Mouse (Mus musculus) limb, embryonic 14.5 days (tissue): ENCODE results near the gene Cad. TPM values are rescaled to one million over a fixed set of nuclear protein-coding genes. Genes with fewer than 3 reads are reported as not detected.

Source experiments
- ATAC-seq: fragments of 200-750 bp; cut with Nextera tagmentation; 2 replicates; pipeline ENCODE4 v1.8.0; 2017; ENCODE audit warnings: low read depth, moderate number of reproducible peaks, moderate TSS enrichment; ENCODE audit not compliant: low FRiP score
- DNase-seq: peaks from one replicate; pipeline ENCODE4 v3.0.0-alpha.2; 2015; ENCODE audit warnings: low spot score
- H3K27ac ChIP-seq: fragments of 300-500 bp; sonication (generic); replicated peaks from 2 replicates; pipeline ENCODE4 v1.5.1; 2014; ENCODE audit warnings: low read depth, mild to moderate bottlenecking, low read length, moderate library complexity, mixed read lengths
- H3K27me3 ChIP-seq: fragments of 300-500 bp; sonication (generic); 2 replicates; pipeline ENCODE4 v1.6.1; 2014; ENCODE audit warnings: low read length, mixed read lengths; ENCODE audit not compliant: control insufficient read depth, insufficient read depth
- H3K36me3 ChIP-seq: fragments of 300-500 bp; sonication (generic); 2 replicates; pipeline ENCODE4 v1.6.1; 2014; ENCODE audit warnings: mild to moderate bottlenecking, low read length, moderate library complexity, mixed read lengths; ENCODE audit not compliant: control insufficient read depth, insufficient read depth
- H3K4me1 ChIP-seq: fragments of 300-500 bp; sonication (generic); 2 replicates; pipeline ENCODE4 v1.6.1; 2014; ENCODE audit warnings: antibody characterized with exemption, low read length, mixed read lengths; ENCODE audit not compliant: control insufficient read depth, insufficient read depth
- H3K4me2 ChIP-seq: fragments of 300-500 bp; sonication (generic); replicated peaks from 2 replicates; pipeline ENCODE4 v1.6.1; 2014; ENCODE audit warnings: low read depth, mild to moderate bottlenecking, low read length, moderate library complexity; ENCODE audit not compliant: severe bottlenecking
- H3K4me3 ChIP-seq: fragments of 300-500 bp; sonication (generic); replicated peaks from 2 replicates; pipeline ENCODE4 v1.5.1; 2014; ENCODE audit warnings: low read length
- H3K9ac ChIP-seq: fragments of 300-500 bp; sonication (generic); 2 replicates; pipeline ENCODE4 v1.6.1; 2014; ENCODE audit warnings: mild to moderate bottlenecking, low read depth, low read length, moderate library complexity; ENCODE audit not compliant: severe bottlenecking
- H3K9me3 ChIP-seq: fragments of 300-500 bp; sonication (generic); 2 replicates; pipeline ENCODE4 v1.6.1; 2016; ENCODE audit warnings: low read length; ENCODE audit not compliant: control insufficient read depth
- POLR2A ChIP-seq: fragments of 200-500 bp; IDR thresholded peaks from 2 replicates; pipeline ENCODE4 v1.8.0; 2012; ENCODE audit warnings: inconsistent platforms, mild to moderate bottlenecking, moderate library complexity, borderline replicate concordance; ENCODE audit not compliant: insufficient read depth, insufficient read length; ENCODE audit errors: extremely low read depth
- WGBS: fragments of 180-500 bp; shearing (Covaris S2); extraction: QIAGEN DNeasy Blood & Tissue Kit; methylation state at CpG from one replicate; pipeline ENCODE4 v1.1.7; 2014; 5-methylcytosine and 5-hydroxymethylcytosine counted together
- polyA plus RNA-seq, 2 experiments: library from polyadenylated mRNA; depleted of rRNA in 1 of 2; stranded (reverse) in 1 of 2; unstranded in 1 of 2; fragments of >200 nt; fragmentation: Nextera tagmentation in 1 of 2; extraction: Ambion mirVana in 1 of 2; gene quantifications; 2 replicates each; pipeline versions ENCODE4 v1.2.1 to v1.2.3; 2012 to 2014

Gene Cad
- polyA plus RNA-seq, 2 experiments: 29.4 to 49.1 TPM

- Histone ChIP-seq H3K9ac (no peak overlapping the region), H3K4me1 (no peaks in the 10 kb centered on the region), H3K27ac (no peak overlapping the region), H3K9me3 (no peaks in the 10 kb centered on the region), H3K4me2 (no peak overlapping the region), H3K4me3 (no peak overlapping the region), H3K36me3 (peaks cover 96% of the 10 kb centered on the region), H3K27me3 (no peaks in the 10 kb centered on the region)
- DNase-seq: no peak
- WGBS: 86% methylated on average over 2 of the region's 2 CpGs
- no peak for TF ChIP-seq POLR2A
- ATAC-seq: no peak
Measured at GRCm38 (mm10) chr5:31071059-31071458, 16.5 kb downstream of the Cad start.

GRCm38 (mm10) chr5:31071821-31072220, 17.2 kb downstream of the Cad start:
- Histone ChIP-seq H3K36me3 (peaks cover 96% of the 10 kb centered on the region), H3K9ac (no peak overlapping the region), H3K27me3 (no peaks in the 10 kb centered on the region), H3K4me2 (no peak overlapping the region), H3K4me3 (no peak overlapping the region), H3K9me3 (no peaks in the 10 kb centered on the region), H3K4me1 (no peaks in the 10 kb centered on the region), H3K27ac (no peak overlapping the region)
- DNase-seq (no peak), ATAC-seq (no peak)
- 96% methylated on average over 11 of the region's 11 CpGs for WGBS
- no peak for TF ChIP-seq POLR2A

- DNase-seq (no peak), ATAC-seq (no peak)
- no peak overlapping the region for H3K4me3 ChIP-seq
- 92% methylated on average over 12 of the region's 12 CpGs for WGBS
- no peaks in the 10 kb centered on the region for H3K9me3 ChIP-seq
- H3K27me3 ChIP-seq: no peaks in the 10 kb centered on the region
- H3K36me3 ChIP-seq: peaks cover 96% of the 10 kb centered on the region
- H3K9ac ChIP-seq: no peak overlapping the region
- H3K27ac ChIP-seq: no peak overlapping the region
- H3K4me2 ChIP-seq: no peak overlapping the region
- no peak for TF ChIP-seq POLR2A
- H3K4me1 ChIP-seq: no peaks in the 10 kb centered on the region
Measured at GRCm38 (mm10) chr5:31073176-31073575, 18.6 kb downstream of the Cad start.

GRCm38 (mm10) chr5:31076346-31076745, 21.8 kb downstream of the Cad start:
- Histone ChIP-seq H3K9ac (no peak overlapping the region), H3K4me1 (no peaks in the 10 kb centered on the region), H3K9me3 (no peaks in the 10 kb centered on the region), H3K27me3 (no peaks in the 10 kb centered on the region), H3K4me3 (no peak overlapping the region), H3K36me3 (peaks cover 77% of the 10 kb centered on the region), H3K27ac (no peak overlapping the region), H3K4me2 (no peak overlapping the region)
- no peak for ATAC-seq
- no peak for DNase-seq
- no peak for TF ChIP-seq POLR2A
- 91% methylated on average over 13 of the region's 13 CpGs for WGBS

GRCm38 (mm10) chr5:31080059-31080794, 25.6 kb downstream of the Cad start:
- H3K4me1 ChIP-seq: no peaks in the 10 kb centered on the region; the same call in 1 of the 2 replicates
- 76% methylated on average over 13 of the region's 13 CpGs for WGBS
- H3K36me3 ChIP-seq: peaks cover 40% of the 10 kb centered on the region
- no peaks in the 10 kb centered on the region for H3K9me3 ChIP-seq
- H3K4me2 ChIP-seq: no peak overlapping the region
- no peak overlapping the region for H3K9ac ChIP-seq
- no peak overlapping the region for H3K4me3 ChIP-seq
- no peak overlapping the region for H3K27ac ChIP-seq
- no peaks in the 10 kb centered on the region for H3K27me3 ChIP-seq
- DNase-seq (peak; percentile 33), ATAC-seq (no peak)
- TF ChIP-seq POLR2A: no peak

GRCm38 (mm10) chr5:31080795-31081164, 26.2 kb downstream of the Cad start:
- Histone ChIP-seq H3K4me1 (no peaks in the 10 kb centered on the region; the same call in 1 of the 2 replicates), H3K36me3 (peaks cover 34% of the 10 kb centered on the region), H3K27ac (no peak overlapping the region), H3K4me2 (no peak overlapping the region), H3K4me3 (no peak overlapping the region), H3K9me3 (no peaks in the 10 kb centered on the region), H3K9ac (no peak overlapping the region), H3K27me3 (no peaks in the 10 kb centered on the region)
- WGBS: 57% methylated on average over 3 of the region's 3 CpGs
- ATAC-seq: no peak
- no peak for DNase-seq
- no peak for TF ChIP-seq POLR2A
